ENCODE assay signal across 9 mouse cellular contexts in the genomic region with DNA sequence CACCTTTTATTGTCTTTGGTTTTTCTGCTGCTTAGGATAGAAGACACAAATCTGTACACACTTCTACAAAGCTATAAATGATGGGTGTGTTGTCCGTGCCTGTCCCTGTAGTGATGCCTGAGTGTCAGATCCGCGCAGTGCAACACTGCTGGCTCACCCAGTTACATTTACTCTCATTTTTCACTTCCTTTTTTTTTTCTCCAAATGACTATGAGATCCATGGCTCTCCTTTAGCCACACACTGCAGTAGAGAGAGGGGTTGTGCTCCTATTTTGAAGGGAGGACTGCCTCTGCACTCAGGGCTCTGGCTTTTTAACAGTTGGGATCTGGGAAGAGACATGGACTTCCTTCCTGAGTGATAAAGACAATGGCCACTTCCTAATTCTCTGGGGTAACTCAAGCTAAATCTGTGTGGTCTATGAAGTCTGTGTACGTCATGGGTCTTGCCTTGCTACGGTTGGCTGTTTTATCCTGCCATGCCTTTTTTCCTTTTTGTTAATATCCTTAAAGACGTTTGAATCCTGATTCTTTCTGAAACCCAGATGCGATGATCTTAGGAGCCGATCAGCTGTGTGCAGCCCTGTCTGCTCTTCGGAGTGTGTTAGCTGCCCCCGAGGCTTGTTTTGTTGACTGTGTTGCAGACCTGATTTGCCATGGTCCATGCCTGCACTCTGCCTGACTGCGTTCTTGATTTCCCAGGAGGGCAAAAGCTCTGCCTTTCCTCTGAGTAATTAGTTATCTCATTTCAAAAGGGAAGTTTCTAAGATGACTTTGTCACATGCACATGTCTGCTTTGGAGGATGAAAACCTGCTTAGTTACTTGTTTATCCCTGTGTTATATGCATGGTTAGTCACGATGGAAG.
DNase-seq lines count a peak whose midpoint lies in the region; ATAC-seq and TF ChIP-seq lines count a peak whose summit lies in the region.
"Had no signal": no experiment of that assay in that cellular context is flagged by ENCODE, and none has a peak within 500 bp of the region (broad histone marks: within the 10 kb centered on the region; RNA-seq: fewer than 3 reads in every experiment).

No protein-coding gene starts in this region.

- no peak overlapping the region for H3K9ac ChIP-seq in lung, embryonic 16.5 days (ENCODE audit: low read length)
- H3K9ac ChIP-seq in forebrain, embryonic 14.5 days (ENCODE audit: low read length) = no peak overlapping the region
- no peak overlapping the region for H3K9ac ChIP-seq in hindbrain, postnatal 0 days (replicated peaks; ENCODE audit: low read length)

- no peaks in the 10 kb centered on the region for H3K9me3 ChIP-seq in lung, embryonic 16.5 days (ENCODE audit: control insufficient read depth, low read length)
- no peaks in the 10 kb centered on the region for H3K9me3 ChIP-seq in forebrain, embryonic 14.5 days (replicated peaks; ENCODE audit: control insufficient read depth, low read length)
- H3K9me3 ChIP-seq in hindbrain, postnatal 0 days (ENCODE audit: low read length) = no peaks in the 10 kb centered on the region

- H3K36me3 ChIP-seq in lung, embryonic 16.5 days (ENCODE audit: control insufficient read depth, insufficient read depth, low read length) = no peaks in the 10 kb centered on the region
- H3K36me3 ChIP-seq in forebrain, embryonic 14.5 days (ENCODE audit: control insufficient read depth, insufficient read depth, low read length) = 0 out of 2 replicates have a peak, but pooled peaks cover 4% of the 10 kb centered on the region
- no peaks in the 10 kb centered on the region for H3K36me3 ChIP-seq in hindbrain, postnatal 0 days (ENCODE audit: insufficient read depth, low read length)

- H3K27ac ChIP-seq in lung, embryonic 16.5 days (ENCODE audit: low read length) = peak overlapping the region; percentile 43
- H3K27ac ChIP-seq in forebrain, embryonic 14.5 days (ENCODE audit: low read depth, low read length) = peak overlapping the region; percentile 40; the same call in 1 of the 2 replicates
- H3K27ac ChIP-seq in hindbrain, postnatal 0 days = peak overlapping the region; percentile 37

- no peak for TF ChIP-seq POLR2A in lung, adult 2 months (IDR thresholded peaks at IDR 0.05; ENCODE audit: borderline replicate concordance, extremely low read depth, low read depth, low read length)

- peaks cover 33% of the 10 kb centered on the region for H3K4me1 ChIP-seq in lung, embryonic 16.5 days (replicated peaks; ENCODE audit: control insufficient read depth, insufficient read depth, low read length)
- peaks cover 23% of the 10 kb centered on the region for H3K4me1 ChIP-seq in lung, adult 2 months (ENCODE audit: control insufficient read depth, insufficient read depth, low read length)
- peaks cover 31% of the 10 kb centered on the region for H3K4me1 ChIP-seq in forebrain, embryonic 14.5 days (ENCODE audit: control insufficient read depth, insufficient read depth, low read length)
- H3K4me1 ChIP-seq in hindbrain, postnatal 0 days (ENCODE audit: insufficient read depth, low read length) = peaks cover 30% of the 10 kb centered on the region

- WGBS in lung, embryonic 16.5 days = 53% methylated on average over 12 of the region's 12 CpGs
- 41% methylated on average over 12 of the region's 12 CpGs for WGBS in lung, adult 2 months
- 41% methylated on average over 12 of the region's 12 CpGs for WGBS in forebrain, embryonic 14.5 days
- WGBS in hindbrain, postnatal 0 days = 17% methylated on average over 12 of the region's 12 CpGs

- no peak overlapping the region for H3K4me2 ChIP-seq in lung, embryonic 16.5 days (ENCODE audit: low read depth, low read length)
- H3K4me2 ChIP-seq in forebrain, embryonic 14.5 days (ENCODE audit: low read length) = peak overlapping the region; percentile 12; the same call in 1 of the 2 replicates
- peak overlapping the region; percentile 41 for H3K4me2 ChIP-seq in hindbrain, postnatal 0 days (ENCODE audit: low read depth, low read length)

- TF ChIP-seq CTCF in lung, adult 2 months (IDR thresholded peaks at IDR 0.05; ENCODE audit: insufficient read depth, low read length) = no peak
- no peak for TF ChIP-seq CTCF in hindbrain, postnatal 0 days (IDR thresholded peaks at IDR 0.05; ENCODE audit: low read depth)

- H3K4me3 ChIP-seq in lung, embryonic 16.5 days (ENCODE audit: low read length) = no peak overlapping the region
- H3K4me3 ChIP-seq in lung, adult 2 months (replicated peaks; ENCODE audit: extremely low read depth, low read depth, low read length) = no peak overlapping the region
- no peak overlapping the region for H3K4me3 ChIP-seq in forebrain, embryonic 14.5 days (ENCODE audit: low read depth, low read length)
- no peak overlapping the region; the same call in 1 of the 2 replicates for H3K4me3 ChIP-seq in hindbrain, postnatal 0 days (ENCODE audit: low read length)

- peak; percentile 21 for ATAC-seq in lung, embryonic 16.5 days (ENCODE audit: low read depth)
- peak; percentile 52 for ATAC-seq in forebrain, embryonic 14.5 days
- peak; percentile 81 for ATAC-seq in hindbrain, postnatal 0 days
- ATAC-seq in neutrophil, adult 5-6 weeks (ENCODE audit: extremely low read depth, insufficient number of reproducible peaks, low FRiP score, poor library complexity, severe bottlenecking) = peak; percentile 75

- no peaks in the 10 kb centered on the region for H3K27me3 ChIP-seq in lung, embryonic 16.5 days (ENCODE audit: control insufficient read depth, insufficient read depth, low read depth, low read length)
- H3K27me3 ChIP-seq in forebrain, embryonic 14.5 days (replicated peaks; ENCODE audit: control insufficient read depth, insufficient read depth, low read length) = no peaks in the 10 kb centered on the region
- H3K27me3 ChIP-seq in hindbrain, postnatal 0 days (ENCODE audit: insufficient read depth, low read length) = no peaks in the 10 kb centered on the region

- no peak for DNase-seq in lung, adult 2 months
- DNase-seq in forebrain, embryonic 14.5 days (ENCODE audit: low spot score) = no peak
- DNase-seq in hindbrain, postnatal 0 days (ENCODE audit: low spot score) = peak; percentile 78
- no peak for DNase-seq in layer of hippocampus, postnatal 25 days (ENCODE audit: extremely low spot score in 1 of 2, low spot score in 1 of 2)
- DNase-seq in thymus, postnatal 4 days = no peak
- no peak for DNase-seq in adrenal gland, adult 2 months
- DNase-seq: right cerebral cortex, postnatal 25 days had no signal

Comparison
In these comparisons a context has a peak if more than half of its experiments do, and no peak if none do; other contexts are left out.
1. ATAC-seq: peak in every context shown above with its lines; median percentile 81 in hindbrain, postnatal 0 days; 75 in neutrophil, adult 5-6 weeks; 52 in forebrain, embryonic 14.5 days; 21 in lung, embryonic 16.5 days.